Mouse (Mus musculus): ENCODE data around the gene Fn1. TPM values are rescaled to one million over a fixed set of nuclear protein-coding genes. Genes with fewer than 3 reads are reported as not detected.
A peak's percentile ranks its signal among the peaks of the same experiment; 100 is the strongest.

The Fn1 gene
- polyA plus RNA-seq, 1 experiment, result 518 TPM

DNA sequence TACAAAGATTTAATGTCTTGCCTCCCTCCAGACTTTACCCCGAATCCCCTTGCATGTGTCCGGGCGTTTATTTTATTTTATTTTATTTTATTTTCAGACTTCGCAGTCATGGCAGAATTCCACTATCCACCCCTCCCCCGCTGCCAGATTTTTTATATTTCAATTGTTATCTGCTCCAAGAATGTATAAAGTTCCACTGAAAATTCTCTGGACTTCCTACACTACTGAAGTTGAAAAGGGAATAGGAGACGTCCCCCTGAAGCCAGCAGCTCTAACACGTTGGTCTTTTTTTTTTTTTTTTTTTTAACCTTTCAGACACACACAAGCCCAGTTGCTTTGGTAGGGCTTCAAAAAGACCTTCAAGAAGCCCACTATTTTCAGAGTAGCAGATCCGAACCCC, 1.2 kb upstream of the Fn1 start:
- TF ChIP-seq EP300 (IDR thresholded peaks at IDR 0.05; ENCODE audit: insufficient read depth, low read depth, low read length), result no peak
- TF ChIP-seq POLR2A (IDR thresholded peaks at IDR 0.05; ENCODE audit: insufficient read depth, low read length), result no peak
- TF ChIP-seq CTCF (IDR thresholded peaks at IDR 0.05; ENCODE audit: low read depth, low read length), result no peak

GRCm38 (mm10) chr1:71653400-71654159, 580 bp upstream of the Fn1 start:
- TF ChIP-seq CTCF (IDR thresholded peaks at IDR 0.05; ENCODE audit: low read depth, low read length) (no peak), EP300 (IDR thresholded peaks at IDR 0.05; ENCODE audit: insufficient read depth, low read depth, low read length) (no peak), POLR2A (IDR thresholded peaks at IDR 0.05; ENCODE audit: insufficient read depth, low read length) (no peak)
- H3K4me3 ChIP-seq (ENCODE audit: low read depth, low read length), result peak overlapping the region; percentile 79
- peaks cover 6% of the 10 kb centered on the region for H3K4me1 ChIP-seq (ENCODE audit: control insufficient read depth, insufficient read depth, low read length)
- H3K9ac ChIP-seq (ENCODE audit: low read depth, poor library complexity, severe bottlenecking), result peak overlapping the region; percentile 67
- H3K9me3 ChIP-seq (replicated peaks; ENCODE audit: control insufficient read depth, insufficient read depth, low read length, poor library complexity, severe bottlenecking), result no peaks in the 10 kb centered on the region
- no peaks in the 10 kb centered on the region for H3K27me3 ChIP-seq (ENCODE audit: control insufficient read depth, insufficient read depth, low read length, poor library complexity, severe bottlenecking)
- H3K27ac ChIP-seq (ENCODE audit: insufficient read depth, low read length), result peak overlapping the region; percentile 88
- H3K36me3 ChIP-seq (ENCODE audit: control insufficient read depth, insufficient read depth, low read length, poor library complexity, severe bottlenecking), result peaks cover 22% of the 10 kb centered on the region

More for the DNA sequence above, 1.2 kb upstream of the Fn1 start:
- Histone ChIP-seq H3K9ac (ENCODE audit: low read depth, poor library complexity, severe bottlenecking) (peak overlapping the region; percentile 67), H3K4me3 (ENCODE audit: low read depth, low read length) (peak overlapping the region; percentile 79), H3K36me3 (ENCODE audit: control insufficient read depth, insufficient read depth, low read length, poor library complexity, severe bottlenecking) (peaks cover 16% of the 10 kb centered on the region), H3K27ac (ENCODE audit: insufficient read depth, low read length) (peak overlapping the region; percentile 88), H3K4me1 (ENCODE audit: control insufficient read depth, insufficient read depth, low read length) (peaks cover 2% of the 10 kb centered on the region), H3K9me3 (replicated peaks; ENCODE audit: control insufficient read depth, insufficient read depth, low read length, poor library complexity, severe bottlenecking) (no peaks in the 10 kb centered on the region), H3K27me3 (ENCODE audit: control insufficient read depth, insufficient read depth, low read length, poor library complexity, severe bottlenecking) (no peaks in the 10 kb centered on the region)

- TF ChIP-seq CTCF (IDR thresholded peaks at IDR 0.05; ENCODE audit: low read depth, low read length), result no peak
- no peak for TF ChIP-seq EP300 (IDR thresholded peaks at IDR 0.05; ENCODE audit: insufficient read depth, low read depth, low read length)
- TF ChIP-seq POLR2A (IDR thresholded peaks at IDR 0.05; ENCODE audit: insufficient read depth, low read length), result no peak
- H3K36me3 ChIP-seq (ENCODE audit: control insufficient read depth, insufficient read depth, low read length, poor library complexity, severe bottlenecking), result peaks cover 38% of the 10 kb centered on the region
- H3K9me3 ChIP-seq (replicated peaks; ENCODE audit: control insufficient read depth, insufficient read depth, low read length, poor library complexity, severe bottlenecking), result no peaks in the 10 kb centered on the region
- no peak overlapping the region for H3K27ac ChIP-seq (ENCODE audit: insufficient read depth, low read length)
- H3K4me3 ChIP-seq (ENCODE audit: low read depth, low read length), result peak overlapping the region; percentile 84
- peak overlapping the region; percentile 67 for H3K9ac ChIP-seq (ENCODE audit: low read depth, poor library complexity, severe bottlenecking)
- no peaks in the 10 kb centered on the region for H3K27me3 ChIP-seq (ENCODE audit: control insufficient read depth, insufficient read depth, low read length, poor library complexity, severe bottlenecking)
- H3K4me1 ChIP-seq (ENCODE audit: control insufficient read depth, insufficient read depth, low read length), result peaks cover 6% of the 10 kb centered on the region
These were observed 1.2 kb downstream of the Fn1 start for GRCm38 (mm10) chr1:71651828-71652227.

- no peaks in the 10 kb centered on the region for H3K9me3 ChIP-seq (replicated peaks; ENCODE audit: control insufficient read depth, insufficient read depth, low read length, poor library complexity, severe bottlenecking)
- TF ChIP-seq EP300 (IDR thresholded peaks at IDR 0.05; ENCODE audit: insufficient read depth, low read depth, low read length), result no peak
- peak overlapping the region; percentile 83 for H3K27ac ChIP-seq (ENCODE audit: insufficient read depth, low read length)
- peaks cover 7% of the 10 kb centered on the region for H3K4me1 ChIP-seq (ENCODE audit: control insufficient read depth, insufficient read depth, low read length)
- peak overlapping the region; percentile 67 for H3K9ac ChIP-seq (ENCODE audit: low read depth, poor library complexity, severe bottlenecking)
- peaks cover 41% of the 10 kb centered on the region for H3K36me3 ChIP-seq (ENCODE audit: control insufficient read depth, insufficient read depth, low read length, poor library complexity, severe bottlenecking)
- H3K27me3 ChIP-seq (ENCODE audit: control insufficient read depth, insufficient read depth, low read length, poor library complexity, severe bottlenecking), result no peaks in the 10 kb centered on the region
- H3K4me3 ChIP-seq (ENCODE audit: low read depth, low read length), result peak overlapping the region; percentile 84
These were observed 1.7 kb downstream of the Fn1 start for GRCm38 (mm10) chr1:71651315-71651714.

- Histone ChIP-seq H3K27ac (ENCODE audit: insufficient read depth, low read length) (peak overlapping the region; percentile 83), H3K36me3 (ENCODE audit: control insufficient read depth, insufficient read depth, low read length, poor library complexity, severe bottlenecking) (peaks cover 41% of the 10 kb centered on the region), H3K4me3 (ENCODE audit: low read depth, low read length) (0 out of 2 replicates have a peak overlapping the region, but pooled peaks have one; percentile 29), H3K27me3 (ENCODE audit: control insufficient read depth, insufficient read depth, low read length, poor library complexity, severe bottlenecking) (no peaks in the 10 kb centered on the region), H3K4me1 (ENCODE audit: control insufficient read depth, insufficient read depth, low read length) (peaks cover 7% of the 10 kb centered on the region), H3K9ac (ENCODE audit: low read depth, poor library complexity, severe bottlenecking) (peak overlapping the region; percentile 67), H3K9me3 (replicated peaks; ENCODE audit: control insufficient read depth, insufficient read depth, low read length, poor library complexity, severe bottlenecking) (no peaks in the 10 kb centered on the region)
- TF ChIP-seq EP300 (IDR thresholded peaks at IDR 0.05; ENCODE audit: insufficient read depth, low read depth, low read length) (peak; percentile 95), CTCF (IDR thresholded peaks at IDR 0.05; ENCODE audit: low read depth, low read length) (no peak), POLR2A (IDR thresholded peaks at IDR 0.05; ENCODE audit: insufficient read depth, low read length) (no peak)
These were observed 2.3 kb downstream of the Fn1 start for GRCm38 (mm10) chr1:71650741-71651140.

DNA sequence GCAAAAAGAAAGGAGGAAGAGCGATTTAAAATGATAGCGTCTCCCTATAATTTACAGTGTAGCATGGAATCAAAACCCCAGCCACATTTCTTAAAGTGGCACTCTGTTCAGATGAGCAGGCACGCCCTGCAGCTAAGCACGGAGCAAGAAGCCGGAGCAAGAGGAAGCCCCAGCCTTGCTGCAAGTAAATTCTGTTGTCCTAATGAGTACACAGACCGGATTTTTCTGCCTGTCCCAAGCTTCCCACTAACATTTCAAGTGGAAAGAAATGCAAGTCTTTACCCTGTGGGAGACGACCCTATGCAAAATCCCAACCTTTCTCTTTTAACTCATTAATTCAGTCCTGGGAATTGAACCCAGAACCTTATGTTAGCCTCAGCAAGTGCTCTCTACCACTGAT, 4.8 kb downstream of the Fn1 start:
- H3K9me3 ChIP-seq (replicated peaks; ENCODE audit: control insufficient read depth, insufficient read depth, low read length, poor library complexity, severe bottlenecking), result no peaks in the 10 kb centered on the region
- peaks cover 15% of the 10 kb centered on the region for H3K4me1 ChIP-seq (ENCODE audit: control insufficient read depth, insufficient read depth, low read length)
- H3K36me3 ChIP-seq (ENCODE audit: control insufficient read depth, insufficient read depth, low read length, poor library complexity, severe bottlenecking), result peaks cover 64% of the 10 kb centered on the region
- no peak overlapping the region for H3K9ac ChIP-seq (ENCODE audit: low read depth, poor library complexity, severe bottlenecking)
- H3K27ac ChIP-seq (ENCODE audit: insufficient read depth, low read length), result peak overlapping the region; percentile 46; the same call in 1 of the 2 replicates
- TF ChIP-seq EP300 (IDR thresholded peaks at IDR 0.05; ENCODE audit: insufficient read depth, low read depth, low read length) (0 out of 2 replicates have a peak, but pooled peaks have one; percentile 21), CTCF (IDR thresholded peaks at IDR 0.05; ENCODE audit: low read depth, low read length) (no peak), POLR2A (IDR thresholded peaks at IDR 0.05; ENCODE audit: insufficient read depth, low read length) (no peak)
- H3K27me3 ChIP-seq (ENCODE audit: control insufficient read depth, insufficient read depth, low read length, poor library complexity, severe bottlenecking), result no peaks in the 10 kb centered on the region
- H3K4me3 ChIP-seq (ENCODE audit: low read depth, low read length), result no peak overlapping the region
